Mouse (Mus musculus) bone marrow macrophage, adult 2 months (primary cell): ENCODE results near the gene Cmas. TPM values are rescaled to one million over a fixed set of nuclear protein-coding genes. Genes with fewer than 3 reads are reported as not detected.

Experiments used
- H3K27ac ChIP-seq: 2 replicates; pipeline ENCODE4 v1.5.1; 2012; ENCODE audit warnings: low read depth, low read length; ENCODE audit not compliant: insufficient read depth
- H3K4me1 ChIP-seq: 2 replicates; pipeline ENCODE4 v1.6.1; 2012; ENCODE audit warnings: low read length; ENCODE audit not compliant: control insufficient read depth, insufficient read depth
- H3K4me3 ChIP-seq: 2 replicates; pipeline ENCODE4 v1.5.1; 2012; ENCODE audit warnings: mild to moderate bottlenecking, low read length, moderate library complexity; ENCODE audit not compliant: insufficient read depth
- CTCF ChIP-seq: IDR thresholded peaks from 2 replicates; pipeline ENCODE4 v1.5.1; 2012; ENCODE audit warnings: low read depth, mild to moderate bottlenecking, low read length, moderate library complexity
- POLR2A ChIP-seq: IDR thresholded peaks from 2 replicates; pipeline ENCODE4 v1.6.1; 2012; ENCODE audit warnings: mild to moderate bottlenecking, low read depth, low read length, borderline replicate concordance
- polyA plus RNA-seq: library from polyadenylated mRNA; stranded (reverse); fragments of >200 nt; gene quantifications from 2 replicates; pipeline ENCODE4 v1.2.4, GENCODE M21; 2012; ENCODE audit not compliant: missing spikeins, insufficient read depth, insufficient read length

Gene Cmas
- polyA plus RNA-seq, 1 experiment, result 66.9 TPM

GRCm38 (mm10) chr6:142806326-142806725 is 49.8 kb downstream of the Cmas start:
- Histone ChIP-seq H3K4me3 (no peak overlapping the region), H3K27ac (0 out of 2 replicates have a peak overlapping the region, but pooled peaks have one; percentile 14), H3K4me1 (peaks cover 15% of the 10 kb centered on the region)
- TF ChIP-seq POLR2A, result no peak
- no peak for TF ChIP-seq CTCF

- no peak overlapping the region for H3K27ac ChIP-seq
- TF ChIP-seq CTCF (no peak), POLR2A (no peak)
- H3K4me3 ChIP-seq, result no peak overlapping the region
- peaks cover 15% of the 10 kb centered on the region for H3K4me1 ChIP-seq
Measured at GRCm38 (mm10) chr6:142809373-142810098, 53.0 kb downstream of the Cmas start.

- no peak overlapping the region for H3K4me3 ChIP-seq
- TF ChIP-seq POLR2A, result no peak
- TF ChIP-seq CTCF, result no peak
- peaks cover 13% of the 10 kb centered on the region for H3K4me1 ChIP-seq
- no peak overlapping the region for H3K27ac ChIP-seq
Measured at GRCm38 (mm10) chr6:142810239-142810638, 53.8 kb downstream of the Cmas start.

- H3K4me3 ChIP-seq, result no peak overlapping the region
- no peaks in the 10 kb centered on the region for H3K4me1 ChIP-seq
- no peak overlapping the region for H3K27ac ChIP-seq
- TF ChIP-seq POLR2A (no peak), CTCF (no peak)
Measured at GRCm38 (mm10) chr6:142812969-142813368, 56.5 kb downstream of the Cmas start.

- no peaks in the 10 kb centered on the region for H3K4me1 ChIP-seq
- no peak overlapping the region for H3K4me3 ChIP-seq
- TF ChIP-seq CTCF (no peak), POLR2A (no peak)
- H3K27ac ChIP-seq, result no peak overlapping the region
Measured at GRCm38 (mm10) chr6:142814011-142814410, 57.5 kb downstream of the Cmas start.

GRCm38 (mm10) chr6:142814495-142814921 is 58.0 kb downstream of the Cmas start:
- Histone ChIP-seq H3K4me1 (no peaks in the 10 kb centered on the region), H3K4me3 (peak overlapping the region; percentile 26; the same call in 1 of the 2 replicates), H3K27ac (no peak overlapping the region)
- 0 out of 2 replicates have a peak, but pooled peaks have one; percentile 29 for TF ChIP-seq CTCF
- no peak for TF ChIP-seq POLR2A

- H3K4me3 ChIP-seq, result no peak overlapping the region
- no peaks in the 10 kb centered on the region for H3K4me1 ChIP-seq
- TF ChIP-seq CTCF (no peak), POLR2A (no peak)
- H3K27ac ChIP-seq, result no peak overlapping the region
Measured at GRCm38 (mm10) chr6:142815513-142815912, 59.0 kb downstream of the Cmas start.

- Histone ChIP-seq H3K4me3 (no peak overlapping the region), H3K4me1 (no peaks in the 10 kb centered on the region), H3K27ac (no peak overlapping the region)
- TF ChIP-seq CTCF (no peak), POLR2A (no peak)
Measured at GRCm38 (mm10) chr6:142818306-142818705, 61.8 kb downstream of the Cmas start.

- Histone ChIP-seq H3K4me3 (no peak overlapping the region), H3K4me1 (no peaks in the 10 kb centered on the region), H3K27ac (no peak overlapping the region)
- TF ChIP-seq CTCF, result no peak
Measured at GRCm38 (mm10) chr6:142823008-142823787, 66.7 kb downstream of the Cmas start.

Other genes starting within 250 kb of the Cmas start
- 16.1 and 17.0 TPM in 2 replicates for gene Ldhb, start 248.7 kb upstream of the Cmas start, polyA plus RNA-seq
- not detected in 2 replicates for gene Kcnj8, start 185.1 kb upstream of the Cmas start, polyA plus RNA-seq
- gene Abcc9, start 54.4 kb upstream of the Cmas start, polyA plus RNA-seq, result not detected in 2 replicates
- gene Sult6b2, start 47.8 kb downstream of the Cmas start, polyA plus RNA-seq, result not detected in 2 replicates
- not detected in 2 replicates for gene St8sia1, start 207.8 kb downstream of the Cmas start, polyA plus RNA-seq